Mouse (Mus musculus) forebrain, postnatal 0 days (tissue): ENCODE measurements around the gene Pbld2. TPM values are rescaled to one million over a fixed set of nuclear protein-coding genes. Genes with fewer than 3 reads are reported as not detected.

Experiments used
- ATAC-seq: fragments of 200-750 bp; cut with Nextera tagmentation; 2 replicates; pipeline ENCODE4 v1.8.0; 2017; ENCODE audit warnings: mild to moderate bottlenecking, moderate library complexity
- DNase-seq: peaks from one replicate; pipeline ENCODE4 v3.0.0-alpha.2; 2015
- H3K27ac ChIP-seq: fragments of 300-500 bp; sonication (generic); 2 replicates; pipeline ENCODE4 v1.5.1; 2014; ENCODE audit warnings: low read depth, mild to moderate bottlenecking, antibody characterized with exemption, low read length, moderate library complexity, mixed read lengths
- H3K27me3 ChIP-seq: fragments of 300-500 bp; sonication (generic); 2 replicates; pipeline ENCODE4 v1.6.1; 2014; ENCODE audit warnings: mild to moderate bottlenecking, low read length, mixed read lengths; ENCODE audit not compliant: insufficient read depth
- H3K36me3 ChIP-seq: fragments of 300-500 bp; sonication (generic); 2 replicates; pipeline ENCODE4 v1.6.1; 2014; ENCODE audit warnings: mild to moderate bottlenecking, moderate library complexity; ENCODE audit not compliant: insufficient read depth
- H3K4me1 ChIP-seq: fragments of 300-500 bp; sonication (generic); 2 replicates; pipeline ENCODE4 v1.6.1; 2014; ENCODE audit warnings: antibody characterized with exemption; ENCODE audit not compliant: insufficient read depth
- H3K4me2 ChIP-seq: fragments of 300-500 bp; sonication (generic); 2 replicates; pipeline ENCODE4 v1.6.1; 2014; ENCODE audit warnings: low read depth, mild to moderate bottlenecking, moderate library complexity
- H3K4me3 ChIP-seq: fragments of 300-500 bp; sonication (generic); 2 replicates; pipeline ENCODE4 v1.5.1; 2014; ENCODE audit warnings: low read depth, low read length, mixed read lengths
- H3K9ac ChIP-seq: fragments of 300-500 bp; sonication (generic); 2 replicates; pipeline ENCODE4 v1.6.1; 2014; ENCODE audit warnings: mild to moderate bottlenecking
- H3K9me3 ChIP-seq: fragments of 300-500 bp; sonication (generic); 2 replicates; pipeline ENCODE4 v1.6.1; 2016; ENCODE audit warnings: low read length
- CTCF ChIP-seq: sonication (generic); IDR thresholded peaks from 2 replicates; pipeline ENCODE4 v1.5.1; 2016; ENCODE audit warnings: antibody characterized with exemption, control low read depth, low read depth
- WGBS: fragments of 180-500 bp; shearing (Covaris S2); extraction: QIAGEN DNeasy Blood & Tissue Kit; methylation state at CpG from one replicate; pipeline ENCODE4 v1.1.7; 2014; 5-methylcytosine and 5-hydroxymethylcytosine counted together
- polyA plus RNA-seq: library from polyadenylated mRNA; unstranded; fragments of >200 nt; fragmentation: Nextera tagmentation; extraction: Ambion mirVana; gene quantifications from 2 replicates; pipeline ENCODE4 v1.2.1, GENCODE M21; 2015
- total RNA-seq: library from RNA; depleted of rRNA; stranded (reverse); fragments of >200 nt; gene quantifications from 2 replicates; pipeline ENCODE4 v1.2.3, GENCODE M21; 2014

The Pbld2 gene
- total and polyA plus RNA-seq, 2 experiments from 2014 or later, result 0.73 to 1.3 TPM

GRCm38 (mm10) chr10:63061266-63061665 lies 37.2 kb downstream of the Pbld2 start:
- no peak overlapping the region for H3K9ac ChIP-seq
- no peaks in the 10 kb centered on the region for H3K27me3 ChIP-seq
- H3K4me3 ChIP-seq, result no peak overlapping the region
- H3K27ac ChIP-seq, result no peak overlapping the region
- no peak for TF ChIP-seq CTCF
- WGBS, result 79% methylated on average over 12 of the region's 12 CpGs
- no peaks in the 10 kb centered on the region for H3K9me3 ChIP-seq
- H3K4me1 ChIP-seq, result no peaks in the 10 kb centered on the region
- ATAC-seq (no peak), DNase-seq (no peak)
- no peak overlapping the region for H3K4me2 ChIP-seq
- no peaks in the 10 kb centered on the region for H3K36me3 ChIP-seq

GRCm38 (mm10) chr10:63062696-63063095 lies 38.6 kb downstream of the Pbld2 start:
- 74% methylated on average over 5 of the region's 5 CpGs for WGBS
- Histone ChIP-seq H3K9me3 (no peaks in the 10 kb centered on the region), H3K27me3 (no peaks in the 10 kb centered on the region), H3K4me3 (no peak overlapping the region), H3K4me2 (no peak overlapping the region), H3K27ac (no peak overlapping the region), H3K36me3 (no peaks in the 10 kb centered on the region), H3K9ac (no peak overlapping the region), H3K4me1 (no peaks in the 10 kb centered on the region)
- ATAC-seq (no peak), DNase-seq (no peak)
- no peak for TF ChIP-seq CTCF

GRCm38 (mm10) chr10:63063365-63063764 lies 39.2 kb downstream of the Pbld2 start:
- no peaks in the 10 kb centered on the region for H3K27me3 ChIP-seq
- H3K9me3 ChIP-seq, result no peaks in the 10 kb centered on the region
- ATAC-seq, result no peak
- no peak for TF ChIP-seq CTCF
- H3K36me3 ChIP-seq, result no peaks in the 10 kb centered on the region
- no peak for DNase-seq
- WGBS, result 71% methylated on average over 7 of the region's 7 CpGs
- no peak overlapping the region for H3K4me2 ChIP-seq
- no peak overlapping the region for H3K27ac ChIP-seq
- no peak overlapping the region for H3K9ac ChIP-seq
- H3K4me1 ChIP-seq, result no peaks in the 10 kb centered on the region
- H3K4me3 ChIP-seq, result no peak overlapping the region

GRCm38 (mm10) chr10:63064516-63064915 lies 40.4 kb downstream of the Pbld2 start:
- Histone ChIP-seq H3K36me3 (no peaks in the 10 kb centered on the region), H3K4me3 (no peak overlapping the region), H3K27me3 (no peaks in the 10 kb centered on the region), H3K9ac (no peak overlapping the region), H3K4me1 (no peaks in the 10 kb centered on the region), H3K9me3 (no peaks in the 10 kb centered on the region), H3K27ac (no peak overlapping the region), H3K4me2 (no peak overlapping the region)
- WGBS, result 92% methylated on average over 9 of the region's 9 CpGs
- ATAC-seq (no peak), DNase-seq (no peak)
- TF ChIP-seq CTCF, result no peak

GRCm38 (mm10) chr10:63065561-63065960 lies 41.4 kb downstream of the Pbld2 start:
- Histone ChIP-seq H3K9me3 (no peaks in the 10 kb centered on the region), H3K27ac (no peak overlapping the region), H3K4me2 (no peak overlapping the region), H3K36me3 (no peaks in the 10 kb centered on the region), H3K4me3 (no peak overlapping the region), H3K4me1 (no peaks in the 10 kb centered on the region), H3K9ac (no peak overlapping the region), H3K27me3 (no peaks in the 10 kb centered on the region)
- 35% methylated on average over 8 of the region's 8 CpGs for WGBS
- no peak for TF ChIP-seq CTCF
- DNase-seq, result no peak
- no peak; the same call in 1 of the 2 replicates for ATAC-seq

GRCm38 (mm10) chr10:63065988-63066387 lies 41.9 kb downstream of the Pbld2 start:
- 2% methylated on average over 5 of the region's 5 CpGs for WGBS
- no peak overlapping the region for H3K27ac ChIP-seq
- DNase-seq, result peak; percentile 86

GRCm38 (mm10) chr10:63086304-63086703 lies 62.2 kb downstream of the Pbld2 start:
- 92% methylated on average over 10 of the region's 10 CpGs for WGBS
- Histone ChIP-seq H3K9me3 (no peaks in the 10 kb centered on the region), H3K4me3 (no peak overlapping the region), H3K27me3 (no peaks in the 10 kb centered on the region), H3K27ac (no peak overlapping the region), H3K4me1 (peaks cover 4% of the 10 kb centered on the region; the same call in 1 of the 2 replicates), H3K36me3 (no peaks in the 10 kb centered on the region), H3K9ac (no peak overlapping the region), H3K4me2 (no peak overlapping the region)
- no peak for TF ChIP-seq CTCF
- ATAC-seq (no peak), DNase-seq (no peak)

More at GRCm38 (mm10) chr10:63065988-63066387, 41.9 kb downstream of the Pbld2 start:
- no peaks in the 10 kb centered on the region for H3K4me1 ChIP-seq
- no peaks in the 10 kb centered on the region for H3K9me3 ChIP-seq
- peak; percentile 95 for TF ChIP-seq CTCF
- no peak overlapping the region for H3K9ac ChIP-seq
- no peak overlapping the region for H3K4me3 ChIP-seq
- H3K27me3 ChIP-seq, result no peaks in the 10 kb centered on the region
- ATAC-seq, result peak; percentile 96
- no peak overlapping the region for H3K4me2 ChIP-seq
- no peaks in the 10 kb centered on the region for H3K36me3 ChIP-seq
